Mouse (Mus musculus): ENCODE measurements at regions not wholly inside any gene's neighbourhood (a gene's known extent, or its start where the extent isn't known, plus 50 kb on each side); places are given as distances from the start of the nearest gene placed in this dataset.
A peak's percentile ranks its signal among the peaks of the same experiment; 100 is the strongest.

GRCm38 (mm10) chr6:24263796-24264195 is 95.9 kb upstream of the Slc13a1 start:
- H3K27me3 ChIP-seq = no peaks in the 10 kb centered on the region
- no peak for ATAC-seq
- no peak for DNase-seq (ENCODE audit: low read depth, low spot score)
- CTCF ChIA-PET = no interaction called here
- POLR2A ChIA-PET = no interaction called here
- no peak for TF ChIP-seq CTCF (IDR thresholded peaks at IDR 0.05)
- in situ Hi-C loops (cut with MboI; ENCODE audit: low pct_unique_long_range_greater_than_20kb) = no loop called here

- ATAC-seq = no peak
- CTCF ChIA-PET = interaction anchor here (1.1 kb wide), 1 partner anchor 11 kb away, joined by 3 read pairs; no protein-coding TSS in a partner anchor
- no peak for TF ChIP-seq CTCF (IDR thresholded peaks at IDR 0.05)
- POLR2A ChIA-PET = no interaction called here
- in situ Hi-C loops (cut with MboI; ENCODE audit: low pct_unique_long_range_greater_than_20kb) = no loop called here
- no peaks in the 10 kb centered on the region for H3K27me3 ChIP-seq
- no peak for DNase-seq (ENCODE audit: low read depth, low spot score)
Observed at GRCm38 (mm10) chr6:24262578-24262977, 94.7 kb upstream of the Slc13a1 start.

GRCm38 (mm10) chr6:24245591-24245990 is 77.7 kb upstream of the Slc13a1 start:
- POLR2A ChIA-PET = no interaction called here

DNA sequence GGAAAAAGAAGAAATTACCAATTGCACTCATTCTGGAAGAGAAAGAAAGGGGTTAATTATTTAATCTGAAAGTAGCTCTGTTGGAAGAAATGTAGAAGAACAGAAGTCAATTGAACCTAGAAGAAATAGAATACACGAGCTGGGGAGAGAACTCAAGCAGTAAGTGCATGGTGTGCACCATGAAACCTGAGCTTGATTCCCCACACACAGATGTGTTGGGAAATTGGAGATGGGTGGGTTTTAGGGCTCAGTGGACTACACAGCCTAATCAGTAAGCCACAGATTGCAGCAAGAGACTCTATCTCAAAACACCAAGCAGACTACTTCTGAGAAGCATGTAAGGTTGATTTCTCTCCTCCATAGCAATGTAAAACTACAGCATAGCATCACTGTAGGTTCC is 70.6 kb upstream of the Slc13a1 start:
- no peaks in the 10 kb centered on the region for H3K27me3 ChIP-seq
- POLR2A ChIA-PET = no interaction called here
- DNase-seq (ENCODE audit: low read depth, low spot score) (no peak), ATAC-seq (no peak)
- TF ChIP-seq CTCF (IDR thresholded peaks at IDR 0.05) = no peak
- CTCF ChIA-PET = no interaction called here
- in situ Hi-C loops (cut with MboI; ENCODE audit: low pct_unique_long_range_greater_than_20kb) = no loop called here

More at GRCm38 (mm10) chr6:24245591-24245990, 77.7 kb upstream of the Slc13a1 start:
- DNase-seq (ENCODE audit: low read depth, low spot score) (no peak), ATAC-seq (no peak)
- no peak for TF ChIP-seq CTCF (IDR thresholded peaks at IDR 0.05)
- no peaks in the 10 kb centered on the region for H3K27me3 ChIP-seq
- CTCF ChIA-PET = no interaction called here
- in situ Hi-C loops (cut with MboI; ENCODE audit: low pct_unique_long_range_greater_than_20kb) = no loop called here

DNA sequence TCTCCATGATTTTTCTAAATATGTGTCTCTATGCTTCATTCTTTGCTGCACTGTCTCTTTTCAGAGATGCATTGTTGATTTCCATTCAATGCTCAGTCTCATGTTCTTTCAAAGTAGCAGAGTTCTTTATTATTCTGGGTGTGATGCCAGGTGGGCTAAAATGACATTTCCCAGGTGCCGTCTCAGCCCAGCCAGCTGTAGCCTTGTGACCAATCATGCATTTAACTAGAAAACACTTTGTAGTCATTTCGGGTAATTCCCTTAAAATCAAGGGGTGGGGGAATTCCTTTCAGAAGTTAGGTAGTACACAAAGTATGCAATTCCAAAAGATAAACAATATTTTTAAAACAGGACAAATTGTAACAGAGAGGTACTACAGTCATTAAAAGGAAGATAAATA is 70.2 kb upstream of the Slc13a1 start:
- ChIA-PET CTCF (no interaction called here), POLR2A (no interaction called here)
- DNase-seq (ENCODE audit: low read depth, low spot score) = peak; percentile 22
- in situ Hi-C loops (cut with MboI; ENCODE audit: low pct_unique_long_range_greater_than_20kb) = no loop called here
- ATAC-seq = peak; percentile 12
- no peak for TF ChIP-seq CTCF (IDR thresholded peaks at IDR 0.05)
- H3K27me3 ChIP-seq = no peaks in the 10 kb centered on the region

- ChIA-PET POLR2A (no interaction called here), CTCF (no interaction called here)
- in situ Hi-C loops (cut with MboI; ENCODE audit: low pct_unique_long_range_greater_than_20kb) = no loop called here
- no peaks in the 10 kb centered on the region for H3K27me3 ChIP-seq
- ATAC-seq = no peak
- TF ChIP-seq CTCF (IDR thresholded peaks at IDR 0.05) = no peak
- DNase-seq (ENCODE audit: low read depth, low spot score) = no peak
Observed at GRCm38 (mm10) chr6:24233626-24234025, 65.7 kb upstream of the Slc13a1 start.

- TF ChIP-seq CTCF (IDR thresholded peaks at IDR 0.05) = no peak
- ChIA-PET CTCF (no interaction called here), POLR2A (no interaction called here)
- DNase-seq (ENCODE audit: low read depth, low spot score) = no peak
- H3K27me3 ChIP-seq = no peaks in the 10 kb centered on the region
- no peak for ATAC-seq
- in situ Hi-C loops (cut with MboI; ENCODE audit: low pct_unique_long_range_greater_than_20kb) = no loop called here
Observed at GRCm38 (mm10) chr6:24220589-24220988, 52.7 kb upstream of the Slc13a1 start.

DNA sequence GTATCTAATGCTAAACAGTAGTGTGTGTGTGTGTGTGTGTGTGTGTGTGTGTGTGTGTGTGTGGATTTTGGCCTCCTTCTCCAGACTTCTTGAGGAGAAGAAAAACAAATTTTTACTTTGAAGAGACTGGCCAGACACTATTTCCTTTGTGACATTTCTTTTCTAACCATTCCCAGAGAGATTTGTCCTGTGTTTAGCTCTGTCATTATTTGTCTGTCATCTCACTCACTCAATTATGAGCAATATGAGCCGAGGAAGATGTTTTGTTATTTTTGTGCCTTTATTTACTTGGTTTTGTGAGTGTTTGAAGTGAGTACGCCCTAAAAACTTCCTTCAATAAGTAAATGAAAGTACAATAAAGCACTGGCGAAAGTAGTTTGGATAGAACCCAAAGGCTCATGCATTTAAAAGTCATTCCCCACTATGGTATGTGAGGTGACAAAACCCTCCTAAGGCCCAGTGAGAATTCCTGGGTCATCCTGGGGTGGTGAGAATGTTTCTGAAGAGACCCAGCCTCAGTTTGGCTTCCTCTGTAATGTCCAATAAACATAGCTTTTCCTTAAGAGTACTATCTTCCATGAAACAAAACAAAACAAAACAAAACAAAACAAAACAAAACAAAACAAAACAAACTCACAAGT is 52.1 kb upstream of the Slc13a1 start:
- no peak for TF ChIP-seq CTCF (IDR thresholded peaks at IDR 0.05)
- in situ Hi-C loops (cut with MboI; ENCODE audit: low pct_unique_long_range_greater_than_20kb) = no loop called here

More for the DNA sequence above, 52.1 kb upstream of the Slc13a1 start:
- CTCF ChIA-PET = no interaction called here
- POLR2A ChIA-PET = no interaction called here
- DNase-seq (ENCODE audit: low read depth, low spot score) = no peak
- H3K27me3 ChIP-seq = no peaks in the 10 kb centered on the region
- no peak for ATAC-seq

All from Patski (cell line).